Mouse (Mus musculus): ENCODE results near the gene Rnf10.

The Rnf10 gene

GRCm38 (mm10) chr5:115204562-115205311 lies 68.0 kb downstream of the Rnf10 start:
- peak; percentile 59 to 75 for DNase-seq (ENCODE audit: inconsistent age in 2 of 2, low spot score in 1 of 2)

DNA sequence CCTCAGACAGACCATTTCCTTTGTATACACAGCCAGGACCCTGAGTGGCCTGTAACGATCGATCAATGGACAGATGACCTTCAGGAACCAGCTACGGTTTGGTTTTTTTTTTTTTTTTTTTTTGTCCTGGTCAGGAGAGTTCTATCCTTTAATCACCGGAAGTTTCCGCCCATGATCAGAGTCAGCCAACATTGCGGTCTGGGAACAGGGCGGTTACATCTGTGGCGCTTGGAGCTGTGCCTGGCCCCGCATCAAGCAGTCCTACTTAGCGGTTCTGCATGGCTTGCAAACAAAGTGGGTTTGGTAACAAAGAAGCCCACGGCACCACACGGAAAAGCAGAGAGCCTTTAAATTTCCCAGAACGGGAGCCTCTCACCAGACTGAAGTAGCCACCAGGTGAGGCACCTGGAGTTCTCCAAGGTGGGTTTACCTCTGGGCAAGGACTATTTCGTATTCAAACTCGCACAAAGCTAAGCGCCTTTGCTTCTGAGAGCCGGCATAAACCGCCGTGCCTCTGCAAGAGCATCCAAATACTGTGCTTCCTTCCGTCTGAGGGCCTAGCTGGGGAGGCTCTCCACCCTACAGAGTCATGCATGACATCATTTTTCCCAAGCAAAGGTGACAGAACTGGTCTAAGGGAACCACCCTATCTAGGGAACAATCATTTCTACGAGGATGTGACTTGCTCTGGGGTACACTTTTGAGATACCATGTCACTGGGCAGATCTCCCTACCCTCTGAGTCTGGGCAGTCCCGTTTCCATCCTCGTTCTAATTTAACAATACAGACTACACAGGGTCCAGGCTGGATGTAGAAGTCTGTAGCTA lies 68.8 kb downstream of the Rnf10 start:
- DNase-seq (ENCODE audit: inconsistent age in 2 of 2, low spot score in 1 of 2): peak in 1 of 2 experiments; percentile 28

DNA sequence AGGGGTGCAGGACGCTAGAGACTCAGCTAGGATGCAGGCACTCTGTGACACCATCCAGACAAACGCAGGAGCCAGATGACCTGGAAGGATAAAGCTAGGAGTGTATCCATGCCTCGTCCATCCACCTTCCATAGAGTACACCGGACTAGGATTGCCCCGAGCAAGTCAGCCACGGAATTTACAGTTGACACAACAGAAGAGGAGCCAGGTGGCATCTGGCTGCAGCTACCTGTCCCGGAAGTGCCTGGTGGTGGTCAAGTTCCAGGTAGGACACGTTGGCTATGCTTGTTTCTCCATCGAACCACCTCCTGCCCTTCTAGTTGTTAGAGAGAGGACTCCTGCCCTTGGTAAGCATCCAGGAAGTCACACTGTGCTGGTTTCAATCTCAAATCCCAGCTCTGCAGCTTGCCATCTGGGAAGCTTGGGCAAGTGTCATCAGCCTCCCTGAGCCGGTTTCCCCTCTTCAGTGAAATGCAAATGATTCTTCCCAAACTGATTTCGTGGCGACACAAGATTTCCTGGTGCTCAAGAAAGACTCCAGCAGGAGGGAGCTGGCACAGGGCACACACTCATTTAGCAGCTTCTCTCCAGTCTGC lies 78.0 kb downstream of the Rnf10 start:
- DNase-seq (ENCODE audit: inconsistent age in 2 of 2, low spot score in 1 of 2): no peak

DNA sequence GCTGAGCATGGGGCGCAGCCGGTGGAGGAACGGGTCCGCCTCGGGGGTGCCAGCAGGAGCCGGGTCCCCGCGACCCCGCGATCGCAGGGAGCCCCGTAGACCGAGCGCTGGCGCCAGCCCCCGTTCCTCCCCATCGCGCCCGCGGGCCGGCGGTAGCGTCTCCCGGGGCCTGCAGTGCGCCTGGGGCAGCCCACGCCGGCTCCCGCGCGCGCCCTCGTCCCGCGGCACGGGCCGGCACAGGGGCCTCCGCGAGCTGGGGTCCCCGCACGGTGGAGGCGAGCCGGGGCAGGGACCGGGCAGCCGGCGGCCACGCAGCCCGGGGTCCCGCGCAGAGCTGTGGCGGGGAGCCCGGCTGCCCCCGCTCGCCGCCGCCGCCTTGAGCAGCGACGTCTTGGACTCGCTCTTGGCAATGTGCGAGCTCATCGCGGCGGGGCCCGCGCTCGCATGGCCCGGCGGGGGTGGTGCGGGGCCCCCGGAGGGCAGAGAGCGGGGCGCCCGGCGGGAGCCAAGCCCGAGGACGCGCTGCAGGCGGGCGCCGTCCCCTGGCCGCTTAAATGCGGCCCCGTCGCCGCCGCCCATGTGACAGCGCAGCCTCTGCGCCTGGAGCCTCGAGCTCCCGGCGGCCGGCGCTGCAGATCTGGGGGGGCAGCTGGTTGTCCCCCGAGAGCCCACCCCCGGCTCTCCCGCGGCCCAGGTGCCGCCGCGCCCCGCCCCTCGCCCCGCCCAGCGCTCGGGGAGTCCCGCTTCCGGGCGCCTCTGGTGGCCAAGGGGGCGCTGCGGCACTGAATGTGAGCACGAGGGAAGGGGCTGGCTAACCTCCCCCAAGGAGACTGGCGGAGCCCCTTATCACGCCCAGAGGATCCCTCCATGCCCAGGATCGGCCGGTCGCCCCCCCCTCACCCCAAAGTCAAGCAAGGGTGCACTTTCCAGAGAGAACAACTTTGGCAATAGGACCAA lies 78.8 kb downstream of the Rnf10 start, which contains the start of gene Cabp1:
Gene Cabp1, minus strand, starts transcription at position 713 of the 957 bp plus-strand sequence.
- peak; percentile 73 to 74 for DNase-seq (ENCODE audit: inconsistent age in 2 of 2, low spot score in 1 of 2)

GRCm38 (mm10) chr5:115193226-115193625 lies 79.5 kb downstream of the Rnf10 start:
- DNase-seq (ENCODE audit: inconsistent age in 2 of 2, low spot score in 1 of 2): peak; percentile 86 to 93

DNA sequence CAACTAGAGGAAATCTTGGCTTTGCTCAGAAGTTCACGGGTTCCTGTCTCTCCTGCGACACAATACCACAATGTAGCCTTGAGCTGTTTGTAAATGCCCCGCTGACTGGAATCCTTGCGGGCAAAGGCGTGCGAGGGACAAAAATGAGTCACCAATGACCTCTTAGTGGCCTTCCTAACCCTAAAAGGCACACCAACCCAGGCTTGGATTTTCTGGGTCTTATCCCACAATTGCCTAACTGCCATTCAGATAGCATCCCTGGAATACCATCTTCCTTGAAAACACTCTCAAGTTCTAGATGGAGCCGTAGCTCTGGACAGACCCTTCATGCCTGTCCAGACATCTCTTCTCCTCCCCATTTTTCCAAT lies 79.9 kb downstream of the Rnf10 start:
- DNase-seq (ENCODE audit: inconsistent age in 2 of 2, low spot score in 1 of 2): peak; percentile 72 to 85

- DNase-seq (ENCODE audit: inconsistent age in 2 of 2, low spot score in 1 of 2): peak; percentile 56 to 76
Observed at GRCm38 (mm10) chr5:115191880-115192827, 80.5 kb downstream of the Rnf10 start.

All from adrenal gland, adult (tissue).